Comparison of ENCODE assay signal across 21 mouse cellular contexts in the genomic region with DNA sequence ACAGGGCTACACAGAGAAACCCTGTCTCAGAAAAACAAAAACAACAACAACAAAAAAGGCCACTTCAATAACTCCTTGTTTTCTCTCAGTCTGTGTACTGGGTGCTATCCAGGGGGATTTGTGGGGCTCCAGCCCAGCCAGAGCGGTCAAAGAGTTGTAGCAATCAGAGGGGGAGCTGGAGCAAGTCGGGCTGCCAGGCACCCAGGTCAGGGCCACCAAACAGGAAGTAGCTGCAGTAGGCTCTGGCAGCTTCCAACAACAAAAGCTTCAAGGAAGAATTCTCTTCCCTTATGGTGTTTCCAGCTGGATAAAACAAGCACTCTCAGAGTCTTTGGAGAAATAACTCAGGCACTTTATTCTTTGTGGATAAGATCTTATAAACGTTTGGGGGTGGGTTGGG.
"Had no signal": no experiment of that assay in that cellular context is flagged by ENCODE, and none has a peak within 500 bp of the region (broad histone marks: within the 10 kb centered on the region; RNA-seq: fewer than 3 reads in every experiment).

No protein-coding gene starts in this region.

- H3K9me3 ChIP-seq: lung, embryonic 15.5 days; midbrain, embryonic 10.5 days; midbrain, embryonic 12.5 days; neural tube, embryonic 13.5 days; neural tube, embryonic 15.5 days had no signal

- H3K27ac ChIP-seq: liver, embryonic 14.5 days; lung, embryonic 15.5 days; midbrain, embryonic 10.5 days; midbrain, embryonic 12.5 days; neural tube, embryonic 13.5 days; neural tube, embryonic 15.5 days had no signal

- DNase-seq: lung, adult 2 months; lung, postnatal 14 days; lung, postnatal 36 days; midbrain, embryonic 14.5 days; retina, postnatal 1 day; right cerebral cortex, adult 18-20 months; right cerebral cortex, postnatal 25 days; right cerebral cortex, postnatal 4 days; spleen, adult 18-20 months; thymus, adult 2 months; thymus, postnatal 14 days; thymus, postnatal 36 days had no signal

- H3K4me1 ChIP-seq: lung, embryonic 15.5 days; midbrain, embryonic 10.5 days; midbrain, embryonic 12.5 days; neural tube, embryonic 13.5 days; neural tube, embryonic 15.5 days had no signal

- ATAC-seq: lung, postnatal 0 days; midbrain, embryonic 16.5 days had no signal

- H3K4me2 ChIP-seq: lung, embryonic 15.5 days; midbrain, embryonic 12.5 days; neural tube, embryonic 13.5 days; neural tube, embryonic 15.5 days had no signal

- H3K4me3 ChIP-seq: lung, embryonic 15.5 days; midbrain, embryonic 10.5 days; midbrain, embryonic 12.5 days; myocyte; neural tube, embryonic 13.5 days; neural tube, embryonic 15.5 days had no signal

- H3K9ac ChIP-seq: liver, embryonic 14.5 days; lung, embryonic 15.5 days; midbrain, embryonic 12.5 days; neural tube, embryonic 13.5 days; neural tube, embryonic 15.5 days had no signal

- H3K27me3 ChIP-seq: lung, embryonic 15.5 days; midbrain, embryonic 12.5 days; neural tube, embryonic 13.5 days; neural tube, embryonic 15.5 days had no signal

- H3K36me3 ChIP-seq: lung, embryonic 15.5 days; midbrain, embryonic 10.5 days; midbrain, embryonic 12.5 days; neural tube, embryonic 13.5 days; neural tube, embryonic 15.5 days had no signal
